Mouse (Mus musculus) erythroblast, embryonic 14.5 days (primary cell): ENCODE data around the gene Tubg2.

Experiments
- GATA1 ChIP-seq: IDR thresholded peaks from 2 replicates; pipeline ENCODE4 v1.6.1; 2012; ENCODE audit warnings: low read length, inconsistent platforms, mixed read lengths
- TAL1 ChIP-seq: IDR thresholded peaks from 3 replicates; pipeline ENCODE4 v1.6.1; 2012; ENCODE audit warnings: low read length, inconsistent platforms, mixed read lengths

- TF ChIP-seq TAL1 (no peak), GATA1 (no peak)
Observed at GRCm38 (mm10) chr11:101175636-101176116, 20.0 kb downstream of the Tubg2 start.
